Mouse (Mus musculus): ENCODE measurements at regions not wholly inside any gene's neighbourhood (a gene's known extent, or its start where the extent isn't known, plus 50 kb on each side); places are given as distances from the start of the nearest gene placed in this dataset.
A peak's percentile ranks its signal among the peaks of the same experiment; 100 is the strongest.
"Not testable (repeated sequence)": the region's sequence is repeated elsewhere in the genome, so short reads cannot be mapped to it uniquely, and the experiment has no call there.

- Histone ChIP-seq H3K9me3 (ENCODE audit: control insufficient read depth, low read length) (no peaks in the 10 kb centered on the region), H3K27me3 (ENCODE audit: control insufficient read depth, insufficient read depth, low read length) (no peaks in the 10 kb centered on the region), H3K36me3 (ENCODE audit: control insufficient read depth, insufficient read depth, low read length) (no peaks in the 10 kb centered on the region), H3K4me2 (ENCODE audit: low read depth, low read length) (no peak overlapping the region), H3K4me3 (ENCODE audit: low read depth, low read length) (no peak overlapping the region), H3K4me1 (ENCODE audit: control insufficient read depth, insufficient read depth, low read length) (no peaks in the 10 kb centered on the region), H3K27ac (ENCODE audit: low read depth, low read length) (no peak overlapping the region), H3K9ac (replicated peaks; ENCODE audit: low read depth, low read length) (no peak overlapping the region)
- WGBS, result 88% methylated on average over 5 of the region's 5 CpGs
- no peak for ATAC-seq (ENCODE audit: low read depth)
Observed at GRCm38 (mm10) chr2:149283274-149283673, 121.6 kb upstream of the Cst10 start.

GRCm38 (mm10) chr2:149284199-149284598 lies 120.7 kb upstream of the Cst10 start:
- no peaks in the 10 kb centered on the region for H3K9me3 ChIP-seq (ENCODE audit: control insufficient read depth, low read length)
- H3K4me3 ChIP-seq (ENCODE audit: low read depth, low read length), result no peak overlapping the region
- H3K27ac ChIP-seq (ENCODE audit: low read depth, low read length), result no peak overlapping the region
- H3K9ac ChIP-seq (replicated peaks; ENCODE audit: low read depth, low read length), result no peak overlapping the region
- no peaks in the 10 kb centered on the region for H3K4me1 ChIP-seq (ENCODE audit: control insufficient read depth, insufficient read depth, low read length)
- no peaks in the 10 kb centered on the region for H3K36me3 ChIP-seq (ENCODE audit: control insufficient read depth, insufficient read depth, low read length)
- no peak for ATAC-seq (ENCODE audit: low read depth)
- H3K4me2 ChIP-seq (ENCODE audit: low read depth, low read length), result no peak overlapping the region
- WGBS, result 56% methylated on average over 1 of the region's 1 CpGs
- H3K27me3 ChIP-seq (ENCODE audit: control insufficient read depth, insufficient read depth, low read length), result no peaks in the 10 kb centered on the region

- not testable (repeated sequence) for H3K4me2 ChIP-seq (ENCODE audit: low read depth, low read length); ATAC-seq (ENCODE audit: low read depth); H3K27ac ChIP-seq (ENCODE audit: low read depth, low read length); H3K9ac ChIP-seq (replicated peaks; ENCODE audit: low read depth, low read length); H3K9me3 ChIP-seq (ENCODE audit: control insufficient read depth, low read length); H3K27me3 ChIP-seq (ENCODE audit: control insufficient read depth, insufficient read depth, low read length); H3K4me1 ChIP-seq (ENCODE audit: control insufficient read depth, insufficient read depth, low read length); H3K36me3 ChIP-seq (ENCODE audit: control insufficient read depth, insufficient read depth, low read length); H3K4me3 ChIP-seq (ENCODE audit: low read depth, low read length)
- 92% methylated on average over 2 of the region's 2 CpGs for WGBS
Observed at GRCm38 (mm10) chr2:149296936-149297335, 107.9 kb upstream of the Cst10 start.

GRCm38 (mm10) chr2:149305553-149305952 lies 99.3 kb upstream of the Cst10 start:
- H3K9ac ChIP-seq (replicated peaks; ENCODE audit: low read depth, low read length), result no peak overlapping the region
- WGBS, result 93% methylated on average over 1 of the region's 1 CpGs
- no peak overlapping the region for H3K27ac ChIP-seq (ENCODE audit: low read depth, low read length)
- no peaks in the 10 kb centered on the region for H3K36me3 ChIP-seq (ENCODE audit: control insufficient read depth, insufficient read depth, low read length)
- no peak for ATAC-seq (ENCODE audit: low read depth)
- no peak overlapping the region for H3K4me3 ChIP-seq (ENCODE audit: low read depth, low read length)
- H3K27me3 ChIP-seq (ENCODE audit: control insufficient read depth, insufficient read depth, low read length), result no peaks in the 10 kb centered on the region
- H3K4me1 ChIP-seq (ENCODE audit: control insufficient read depth, insufficient read depth, low read length), result no peaks in the 10 kb centered on the region
- H3K4me2 ChIP-seq (ENCODE audit: low read depth, low read length), result no peak overlapping the region
- H3K9me3 ChIP-seq (ENCODE audit: control insufficient read depth, low read length), result 0 out of 2 replicates have a peak, but pooled peaks cover 3% of the 10 kb centered on the region

GRCm38 (mm10) chr2:149350239-149350811 lies 54.5 kb upstream of the Cst10 start:
- peak; percentile 89 for ATAC-seq (ENCODE audit: low read depth)
- Histone ChIP-seq H3K27ac (ENCODE audit: low read depth, low read length) (no peak overlapping the region), H3K36me3 (ENCODE audit: control insufficient read depth, insufficient read depth, low read length) (no peaks in the 10 kb centered on the region), H3K4me3 (ENCODE audit: low read depth, low read length) (no peak overlapping the region), H3K27me3 (ENCODE audit: control insufficient read depth, insufficient read depth, low read length) (no peaks in the 10 kb centered on the region), H3K4me1 (ENCODE audit: control insufficient read depth, insufficient read depth, low read length) (no peaks in the 10 kb centered on the region), H3K9ac (replicated peaks; ENCODE audit: low read depth, low read length) (no peak overlapping the region), H3K9me3 (ENCODE audit: control insufficient read depth, low read length) (no peaks in the 10 kb centered on the region), H3K4me2 (ENCODE audit: low read depth, low read length) (no peak overlapping the region)
- 13% methylated on average over 3 of the region's 3 CpGs for WGBS

Measured in neural tube, embryonic 14.5 days (tissue).